Mouse (Mus musculus) embryonic facial prominence, embryonic 14.5 days (tissue): ENCODE data around the gene Ccnt2. TPM values are rescaled to one million over a fixed set of nuclear protein-coding genes. Genes with fewer than 3 reads are reported as not detected.
A peak's percentile ranks its signal among the peaks of the same experiment; 100 is the strongest.

Experiments
- ATAC-seq: fragments of 200-750 bp; cut with Nextera tagmentation; 2 replicates; pipeline ENCODE4 v1.8.0; 2017; ENCODE audit warnings: low read depth, moderate number of reproducible peaks, moderate TSS enrichment
- DNase-seq: peaks from one replicate; pipeline ENCODE4 v3.0.0-alpha.2; 2015; ENCODE audit warnings: low spot score
- H3K27ac ChIP-seq: fragments of 300-500 bp; sonication (generic); replicated peaks from 2 replicates; pipeline ENCODE4 v1.5.1; 2014; ENCODE audit warnings: low read depth, mild to moderate bottlenecking, low read length, moderate library complexity
- H3K27me3 ChIP-seq: fragments of 300-500 bp; sonication (generic); replicated peaks from 2 replicates; pipeline ENCODE4 v1.6.1; 2014; ENCODE audit warnings: low read length; ENCODE audit not compliant: control insufficient read depth, insufficient read depth
- H3K36me3 ChIP-seq: fragments of 300-500 bp; sonication (generic); 2 replicates; pipeline ENCODE4 v1.6.1; 2014; ENCODE audit warnings: low read length, mixed read lengths; ENCODE audit not compliant: control insufficient read depth, insufficient read depth
- H3K4me1 ChIP-seq: fragments of 300-500 bp; sonication (generic); 2 replicates; pipeline ENCODE4 v1.6.1; 2014; ENCODE audit warnings: antibody characterized with exemption, low read length; ENCODE audit not compliant: control insufficient read depth, insufficient read depth
- H3K4me2 ChIP-seq: fragments of 300-500 bp; sonication (generic); 2 replicates; pipeline ENCODE4 v1.6.1; 2014; ENCODE audit warnings: low read depth, mild to moderate bottlenecking, low read length, moderate library complexity, mixed read lengths
- H3K4me3 ChIP-seq: fragments of 300-500 bp; sonication (generic); 2 replicates; pipeline ENCODE4 v1.5.1; 2014; ENCODE audit warnings: low read depth, mild to moderate bottlenecking, low read length
- H3K9ac ChIP-seq: fragments of 300-500 bp; sonication (generic); 2 replicates; pipeline ENCODE4 v1.6.1; 2014; ENCODE audit warnings: low read depth, mild to moderate bottlenecking, low read length, moderate library complexity, mixed read lengths
- H3K9me3 ChIP-seq: fragments of 300-500 bp; sonication (generic); 2 replicates; pipeline ENCODE4 v1.6.1; 2016; ENCODE audit warnings: low read length; ENCODE audit not compliant: control insufficient read depth
- WGBS: fragments of 180-500 bp; shearing (Covaris S2); extraction: QIAGEN DNeasy Blood & Tissue Kit; methylation state at CpG from one replicate; pipeline ENCODE4 v1.1.7; 2014; 5-methylcytosine and 5-hydroxymethylcytosine counted together
- polyA plus RNA-seq: library from polyadenylated mRNA; unstranded; fragments of >200 nt; fragmentation: Nextera tagmentation; extraction: Ambion mirVana; gene quantifications from 2 replicates; pipeline ENCODE4 v1.2.1, GENCODE M21; 2014

Ccnt2 gene
- polyA plus RNA-seq, 1 experiment from 2014 or later: 51.4 TPM

DNA sequence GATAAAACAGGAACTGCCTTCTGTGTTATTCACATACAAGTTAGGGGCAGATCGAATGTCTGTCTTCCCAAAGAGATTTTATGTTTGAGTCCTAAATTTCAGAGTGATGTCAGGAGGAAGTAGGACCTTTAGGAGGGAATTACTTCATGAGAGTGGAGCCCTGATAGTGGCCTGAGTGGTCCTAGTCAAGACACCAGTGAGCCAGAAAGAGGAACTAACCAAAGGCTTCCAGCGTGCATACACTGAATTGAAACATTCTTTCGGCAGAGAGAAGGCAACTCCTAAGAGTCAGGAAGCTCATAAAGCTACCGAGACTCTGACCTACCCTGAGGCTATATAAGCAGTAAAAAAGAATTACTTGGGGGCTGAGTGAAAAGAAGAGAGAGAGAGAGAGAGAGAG lies 62.7 kb downstream of the Ccnt2 start:
- H3K4me1 ChIP-seq: no peaks in the 10 kb centered on the region
- H3K9me3 ChIP-seq: no peaks in the 10 kb centered on the region
- H3K9ac ChIP-seq: no peak overlapping the region
- no peaks in the 10 kb centered on the region for H3K36me3 ChIP-seq
- no peak overlapping the region for H3K27ac ChIP-seq
- H3K4me3 ChIP-seq: no peak overlapping the region
- 55% methylated on average over 4 of the region's 4 CpGs for WGBS
- H3K27me3 ChIP-seq: no peaks in the 10 kb centered on the region
- ATAC-seq (no peak), DNase-seq (no peak)
- no peak overlapping the region for H3K4me2 ChIP-seq

DNA sequence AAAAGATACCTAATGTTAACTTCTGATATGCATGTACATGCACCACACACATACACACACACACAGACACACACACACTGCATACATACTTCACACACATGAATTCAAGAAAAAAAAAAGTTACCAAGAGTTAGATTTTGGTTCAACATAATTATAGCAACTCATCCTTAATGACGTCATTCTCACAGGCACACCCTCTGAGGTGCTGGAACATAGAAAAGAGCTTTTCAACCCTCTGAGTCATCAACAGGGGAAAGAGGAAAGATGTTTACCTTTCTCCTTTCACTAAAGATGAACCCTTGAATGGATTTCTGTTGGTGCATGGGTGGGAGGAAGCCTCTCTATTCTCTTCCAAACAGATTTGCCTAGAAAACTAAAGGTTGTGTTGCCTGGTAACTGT lies 64.6 kb downstream of the Ccnt2 start:
- H3K36me3 ChIP-seq: no peaks in the 10 kb centered on the region
- 64% methylated on average over 1 of the region's 1 CpGs for WGBS
- ATAC-seq: no peak

DNA sequence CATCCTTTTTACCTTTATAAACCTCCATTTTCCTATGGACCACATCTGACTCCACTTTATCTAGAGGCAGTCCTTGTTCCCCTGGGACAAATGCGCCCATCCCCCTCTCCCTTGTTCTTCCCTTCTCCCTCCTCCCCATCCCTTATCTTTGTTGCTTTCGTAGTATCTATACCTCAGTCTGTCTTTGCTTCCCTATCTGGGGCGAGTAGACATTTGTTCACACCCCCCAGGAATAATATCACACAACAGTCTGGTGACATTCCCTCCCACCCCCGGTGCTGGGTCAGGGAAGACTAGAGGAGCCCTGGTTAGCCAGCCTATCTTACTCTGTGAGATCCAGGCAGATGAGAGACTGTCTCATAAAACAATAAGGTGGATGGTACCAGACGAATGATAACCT lies 71.5 kb downstream of the Ccnt2 start:
- Histone ChIP-seq H3K4me3 (no peak overlapping the region), H3K4me2 (no peak overlapping the region), H3K9me3 (no peaks in the 10 kb centered on the region), H3K4me1 (no peaks in the 10 kb centered on the region), H3K27me3 (no peaks in the 10 kb centered on the region), H3K36me3 (no peaks in the 10 kb centered on the region), H3K9ac (no peak overlapping the region), H3K27ac (no peak overlapping the region)
- peak; percentile 15; the same call in 1 of the 2 replicates for ATAC-seq
- DNase-seq: no peak
- WGBS: 83% methylated on average over 5 of the region's 5 CpGs

More for the DNA sequence above, 64.6 kb downstream of the Ccnt2 start:
- H3K4me1 ChIP-seq: no peaks in the 10 kb centered on the region
- H3K4me3 ChIP-seq: no peak overlapping the region
- no peak overlapping the region for H3K4me2 ChIP-seq
- no peak for DNase-seq
- H3K9ac ChIP-seq: no peak overlapping the region
- no peaks in the 10 kb centered on the region for H3K9me3 ChIP-seq
- H3K27me3 ChIP-seq: no peaks in the 10 kb centered on the region
- H3K27ac ChIP-seq: no peak overlapping the region

DNA sequence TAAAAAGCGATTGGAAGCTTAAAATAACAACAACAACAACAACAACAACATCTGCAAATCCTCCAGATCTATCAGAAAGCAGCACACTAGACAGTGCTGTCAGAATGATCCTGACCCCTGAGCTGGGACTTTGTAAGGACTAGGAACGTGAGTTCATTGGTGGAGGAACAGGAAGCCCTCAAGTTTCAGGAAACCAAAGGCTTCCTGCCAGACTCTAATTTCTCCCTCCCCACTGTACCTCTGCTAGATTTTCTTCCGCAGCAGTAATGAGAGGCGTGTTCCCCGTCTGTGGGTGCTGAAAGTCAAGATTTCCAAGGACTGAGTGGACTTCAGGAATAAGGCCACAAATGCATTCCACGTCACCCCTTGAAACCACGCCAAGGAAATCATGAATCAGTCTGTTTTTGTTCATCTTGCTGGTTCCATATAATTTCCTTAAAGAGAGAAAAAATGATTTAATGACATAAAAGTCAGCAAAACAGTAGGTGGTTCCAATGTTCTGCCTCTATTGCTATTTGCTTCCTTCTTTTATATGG lies 76.2 kb downstream of the Ccnt2 start:
- H3K27ac ChIP-seq: no peak overlapping the region
- H3K4me2 ChIP-seq: no peak overlapping the region
- H3K9ac ChIP-seq: no peak overlapping the region
- peaks cover 16% of the 10 kb centered on the region for H3K9me3 ChIP-seq
- ATAC-seq: no peak
- no peak overlapping the region for H3K4me3 ChIP-seq
- DNase-seq: peak; percentile 12
- H3K36me3 ChIP-seq: no peaks in the 10 kb centered on the region
- H3K4me1 ChIP-seq: no peaks in the 10 kb centered on the region
- 65% methylated on average over 7 of the region's 7 CpGs for WGBS
- H3K27me3 ChIP-seq: no peaks in the 10 kb centered on the region

DNA sequence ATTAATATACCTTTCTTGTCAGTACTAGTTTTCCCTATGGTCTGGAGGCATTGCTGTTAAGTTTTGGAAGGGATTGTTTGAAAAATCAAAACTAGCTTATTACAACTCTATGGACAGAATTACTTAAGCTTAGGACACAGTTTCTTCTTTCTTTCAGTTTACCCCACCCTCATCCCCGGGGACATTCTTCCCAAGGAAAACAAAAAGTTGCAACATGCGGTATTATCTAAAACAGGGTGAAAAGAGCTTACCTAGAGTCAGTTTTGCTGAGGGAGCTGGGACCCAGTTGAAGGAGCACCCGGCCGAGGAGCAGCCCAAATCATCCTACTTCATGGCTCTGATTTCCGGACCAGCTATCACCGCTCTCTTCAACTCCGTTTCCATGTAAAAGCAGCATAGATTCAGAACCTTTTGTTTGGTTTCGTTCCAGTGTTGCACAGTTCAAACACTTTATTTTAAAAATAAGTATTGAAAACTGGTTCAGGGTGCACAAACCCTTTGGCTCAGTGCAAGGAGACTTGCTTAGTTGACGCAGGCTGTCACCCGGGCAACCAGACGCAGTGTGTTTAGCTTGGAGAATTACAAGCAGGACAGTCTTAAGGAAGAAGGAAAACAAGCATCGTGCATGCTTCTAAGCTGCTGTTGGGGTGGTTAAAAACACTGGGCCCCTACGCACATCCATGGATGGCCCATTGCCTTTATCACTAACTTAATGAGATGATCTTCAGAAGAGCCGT lies 80.7 kb downstream of the Ccnt2 start, which contains the start of gene Map3k19:
TSS of gene Map3k19 (minus strand) at position 546 of the 737 bp plus-strand sequence.
- no peak within 1 kb of the TSS for H3K4me2 ChIP-seq
- H3K36me3 ChIP-seq: no peaks in the 10 kb centered on the region
- no peak within 1 kb of the TSS for H3K4me3 ChIP-seq
- no peak for DNase-seq
- no peak for ATAC-seq
- no peak within 1 kb of the TSS for H3K27ac ChIP-seq
- H3K9ac ChIP-seq: no peak within 1 kb of the TSS
- no peaks in the 10 kb centered on the region for H3K4me1 ChIP-seq
- H3K27me3 ChIP-seq: no peaks in the 10 kb centered on the region
- peaks cover 16% of the 10 kb centered on the region for H3K9me3 ChIP-seq
- 79% methylated on average over 14 of the region's 14 CpGs for WGBS

Other genes with a start within 250 kb of the Ccnt2 start
- gene Tmem163, start 94.6 kb upstream of the Ccnt2 start, polyA plus RNA-seq: 2.1 and 4.7 TPM in 2 replicates
- 0.10 and 0.22 TPM in 2 replicates for gene Acmsd, start 44.8 kb upstream of the Ccnt2 start, polyA plus RNA-seq
- gene Map3k19, start 80.9 kb downstream of the Ccnt2 start, polyA plus RNA-seq: 0.25 and 0.95 TPM in 2 replicates
- gene Rab3gap1, start 94.6 kb downstream of the Ccnt2 start, polyA plus RNA-seq: 20.0 and 22.3 TPM in 2 replicates